Mouse (Mus musculus) E14TG2a.4 (cell line): ENCODE measurements around the gene Cnpy2.

Experiments
- CTCF ChIP-seq: conservative IDR thresholded peaks from 2 replicates; pipeline ENCODE4 v1.5.1; 2014; ENCODE audit warnings: low read length
- NANOG ChIP-seq: IDR thresholded peaks from 2 replicates; pipeline ENCODE4 v1.6.1; 2014; ENCODE audit warnings: borderline replicate concordance, low read length, mixed read lengths
- POU5F1 ChIP-seq: IDR thresholded peaks from 2 replicates; pipeline ENCODE4 v1.6.1; 2014; ENCODE audit warnings: low read length, borderline replicate concordance

DNA sequence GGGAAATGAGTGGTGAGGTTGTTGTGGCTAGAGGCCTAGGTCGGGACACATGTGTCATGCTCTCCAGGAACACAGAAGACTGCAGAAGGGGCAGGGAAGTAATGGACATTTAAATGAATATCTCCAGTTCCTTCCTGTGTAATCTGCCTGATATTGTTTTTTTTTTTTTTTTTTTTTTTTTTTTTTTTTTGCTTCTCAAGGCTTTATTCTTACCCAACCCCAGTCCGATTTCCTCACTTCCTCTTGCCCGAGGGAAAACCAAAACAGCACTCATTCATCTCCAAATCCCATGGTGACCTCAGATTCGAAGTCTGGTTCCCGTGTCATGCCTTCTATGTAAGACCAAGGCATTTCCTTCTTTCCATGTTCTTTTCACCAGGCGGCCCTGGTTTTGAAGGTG is 24.0 kb upstream of the Cnpy2 start:
- TF ChIP-seq CTCF (no peak), NANOG (no peak), POU5F1 (no peak)
